Comparison of ENCODE assay signal across 8 mouse cellular contexts in the genomic region with DNA sequence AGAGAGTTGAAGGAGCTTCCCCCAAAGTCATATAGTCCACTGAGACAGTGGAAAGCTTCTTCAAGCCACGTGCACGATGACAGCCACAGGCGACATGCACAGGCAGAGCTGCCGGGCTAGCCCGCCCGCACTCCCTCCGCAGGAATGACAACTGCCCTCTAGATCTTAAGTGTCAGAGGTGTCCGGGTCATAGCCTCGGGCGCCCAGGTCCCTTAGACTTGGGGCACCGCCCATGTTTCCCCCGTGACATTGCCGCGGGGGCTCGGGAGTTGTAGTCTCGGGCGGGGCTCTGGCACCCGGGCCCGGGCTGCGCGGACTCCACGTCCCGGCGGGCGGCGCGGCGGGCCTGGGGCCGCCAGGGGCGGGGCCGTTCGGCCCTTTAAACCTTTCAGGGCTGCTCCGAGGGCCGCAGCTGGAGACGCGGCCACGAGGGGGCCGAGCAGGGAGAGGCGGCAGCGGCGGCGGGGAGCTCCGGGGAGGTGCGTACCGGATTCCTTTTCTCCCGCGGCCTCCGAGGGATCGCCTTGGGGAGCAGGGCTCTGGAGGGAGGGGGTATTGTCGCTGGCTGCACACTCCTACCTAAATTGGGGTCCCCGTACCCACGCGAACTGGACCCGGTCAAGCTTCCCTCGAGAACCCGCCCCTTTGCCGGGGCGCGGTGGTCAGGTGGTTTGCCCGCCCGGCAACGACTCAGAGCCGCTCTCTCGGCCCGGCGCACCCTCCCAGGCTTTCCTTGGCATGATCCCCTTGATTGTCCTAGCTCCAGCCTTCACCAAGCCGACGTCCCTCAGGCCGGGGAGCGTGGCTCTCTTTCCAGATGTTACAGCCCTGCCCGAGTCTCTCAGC. TPM values are rescaled to one million over a fixed set of nuclear protein-coding genes. Genes with fewer than 3 reads are reported as not detected.
DNase-seq lines count a peak whose midpoint lies in the region; ATAC-seq and TF ChIP-seq lines count a peak whose summit lies in the region.

A gene (plus strand): TSS at position 382 of the 846 bp plus-strand sequence.

- peak; percentile 85 for DNase-seq in adipocyte (ENCODE audit: low spot score)
- DNase-seq in gastrocnemius, postnatal 25 days: peak; percentile 93
- peak; percentile 73 to 75 for DNase-seq in left cerebral cortex, postnatal 36 days (ENCODE audit: low spot score in 2 of 2)
- peak; percentile 69 for DNase-seq in mesoderm, embryonic 11.5 days (ENCODE audit: low read depth, low spot score)
- peak; percentile 62 to 73 for DNase-seq in right cerebral cortex, postnatal 36 days (ENCODE audit: low spot score in 2 of 2)
- no peak for DNase-seq in c-Kit-positive CD71-positive TER-119-positive erythroid progenitor cells, embryonic 14.5 days (ENCODE audit: low spot score)

- peak; percentile 69 for ATAC-seq in inflammation-experienced regulatory T-cells, adult 6 months

- TF ChIP-seq CTCF in cortical plate, adult 2 months (IDR thresholded peaks at IDR 0.05; ENCODE audit: extremely low read depth, insufficient read depth, low read length): no peak

- H3K27ac ChIP-seq in cortical plate, adult 2 months (ENCODE audit: insufficient read depth, low read length): peak within 1 kb of the TSS; percentile 89

- TF ChIP-seq POLR2A in cortical plate, adult 2 months (IDR thresholded peaks at IDR 0.05; ENCODE audit: extremely low read depth, insufficient read depth, low read length): no peak

- peaks cover 9% of the 10 kb centered on the region for H3K4me1 ChIP-seq in cortical plate, adult 2 months (ENCODE audit: control insufficient read depth, insufficient read depth, low read length)

- peak within 1 kb of the TSS; percentile 69 for H3K4me3 ChIP-seq in cortical plate, adult 2 months (ENCODE audit: insufficient read depth, low read length)

- intact Hi-C loops in left cerebral cortex, postnatal 36 days (cut with DNase I): no loop called here

RNA-seq across cellular contexts. Expression of the gene that starts here (rescaled TPM):
- 23.4 and 24.9 TPM in 2 replicates for polyA plus RNA-seq in cortical plate, adult 2 months (2012; rRNA removed)
- 10 to 100 TPM; 14.8 to 17.3 TPM for total RNA-seq in gastrocnemius, postnatal 25 days (2021)
- polyA plus RNA-seq in inflammation-experienced regulatory T-cells, adult 6 months (2017; shearing (Covaris generic)): 1 to 10 TPM in 1 of 3 experiments, under 1 TPM in 2; 0.57 to 1.1 (median 0.67) TPM
- total RNA-seq in left cerebral cortex, postnatal 36 days (2021): 1 to 10 TPM; 9.0 to 9.9 TPM

Comparison
In these comparisons a context has a peak if more than half of its experiments do, and no peak if none do; other contexts are left out.
1. RNA of the gene that starts here (polyA plus RNA-seq): 23.4 to 24.9 TPM in cortical plate, adult 2 months; 0.57 to 1.1 TPM in inflammation-experienced regulatory T-cells, adult 6 months; every median in the first group is over 10 times any median in the second.